Mouse (Mus musculus): ENCODE data around the gene Olfr689. TPM values are rescaled to one million over a fixed set of nuclear protein-coding genes. Genes with fewer than 3 reads are reported as not detected.
"Not testable (repeated sequence)": the region's sequence is repeated elsewhere in the genome, so short reads cannot be mapped to it uniquely, and the experiment has no call there.

Olfr689 gene
- polyA plus RNA-seq, 1 experiment from 2014 or later: not detected

- not testable (repeated sequence) for H3K4me2 ChIP-seq (ENCODE audit: low read depth); H3K36me3 ChIP-seq (ENCODE audit: control insufficient read depth, insufficient read depth, low read length); DNase-seq (ENCODE audit: low spot score); H3K9ac ChIP-seq (ENCODE audit: low read length); H3K4me1 ChIP-seq (ENCODE audit: control insufficient read depth, insufficient read depth, low read length); H3K27me3 ChIP-seq (ENCODE audit: control insufficient read depth, insufficient read depth, low read length); H3K27ac ChIP-seq (ENCODE audit: low read depth, low read length); H3K9me3 ChIP-seq (ENCODE audit: control insufficient read depth, low read length); H3K4me3 ChIP-seq (ENCODE audit: low read depth, low read length)
- WGBS: 97% methylated on average over 1 of the region's 2 CpGs
- peak; percentile 95 for ATAC-seq (ENCODE audit: insufficient read depth, low FRiP score, low TSS enrichment)
Observed at GRCm38 (mm10) chr7:105356487-105356886, 45.5 kb downstream of the Olfr689 start.

- H3K27ac ChIP-seq (ENCODE audit: low read depth, low read length): no peak overlapping the region
Observed at GRCm38 (mm10) chr7:105361713-105362112, 50.7 kb downstream of the Olfr689 start.

GRCm38 (mm10) chr7:105367268-105367667 is 56.3 kb downstream of the Olfr689 start:
- Histone ChIP-seq H3K27ac (ENCODE audit: low read depth, low read length) (no peak overlapping the region), H3K4me1 (ENCODE audit: control insufficient read depth, insufficient read depth, low read length) (no peaks in the 10 kb centered on the region), H3K4me3 (ENCODE audit: low read depth, low read length) (no peak overlapping the region), H3K9me3 (ENCODE audit: control insufficient read depth, low read length) (no peaks in the 10 kb centered on the region), H3K36me3 (ENCODE audit: control insufficient read depth, insufficient read depth, low read length) (no peaks in the 10 kb centered on the region), H3K27me3 (ENCODE audit: control insufficient read depth, insufficient read depth, low read length) (no peaks in the 10 kb centered on the region), H3K9ac (ENCODE audit: low read length) (no peak overlapping the region), H3K4me2 (ENCODE audit: low read depth) (no peak overlapping the region)
- ATAC-seq (ENCODE audit: insufficient read depth, low FRiP score, low TSS enrichment): no peak
- WGBS: 87% methylated on average over 5 of the region's 5 CpGs
- DNase-seq (ENCODE audit: low spot score): no peak

More at GRCm38 (mm10) chr7:105361713-105362112, 50.7 kb downstream of the Olfr689 start:
- H3K36me3 ChIP-seq (ENCODE audit: control insufficient read depth, insufficient read depth, low read length): no peaks in the 10 kb centered on the region
- WGBS: 85% methylated on average over 2 of the region's 2 CpGs
- H3K9me3 ChIP-seq (ENCODE audit: control insufficient read depth, low read length): no peaks in the 10 kb centered on the region
- no peak for DNase-seq (ENCODE audit: low spot score)
- H3K4me3 ChIP-seq (ENCODE audit: low read depth, low read length): no peak overlapping the region
- H3K4me1 ChIP-seq (ENCODE audit: control insufficient read depth, insufficient read depth, low read length): no peaks in the 10 kb centered on the region
- no peak overlapping the region for H3K9ac ChIP-seq (ENCODE audit: low read length)
- H3K27me3 ChIP-seq (ENCODE audit: control insufficient read depth, insufficient read depth, low read length): no peaks in the 10 kb centered on the region
- H3K4me2 ChIP-seq (ENCODE audit: low read depth): no peak overlapping the region
- no peak for ATAC-seq (ENCODE audit: insufficient read depth, low FRiP score, low TSS enrichment)

GRCm38 (mm10) chr7:105367930-105368329 is 57.0 kb downstream of the Olfr689 start, which contains the start of gene Olfr692:
Olfr692 (plus strand) TSS chr7:105368230.
- no peak for ATAC-seq (ENCODE audit: insufficient read depth, low FRiP score, low TSS enrichment)
- Histone ChIP-seq H3K4me3 (ENCODE audit: low read depth, low read length) (no peak within 1 kb of the TSS), H3K9ac (ENCODE audit: low read length) (no peak within 1 kb of the TSS), H3K4me2 (ENCODE audit: low read depth) (no peak within 1 kb of the TSS), H3K27me3 (ENCODE audit: control insufficient read depth, insufficient read depth, low read length) (no peaks in the 10 kb centered on the region), H3K36me3 (ENCODE audit: control insufficient read depth, insufficient read depth, low read length) (no peaks in the 10 kb centered on the region), H3K9me3 (ENCODE audit: control insufficient read depth, low read length) (no peaks in the 10 kb centered on the region), H3K27ac (ENCODE audit: low read depth, low read length) (no peak within 1 kb of the TSS), H3K4me1 (ENCODE audit: control insufficient read depth, insufficient read depth, low read length) (no peaks in the 10 kb centered on the region)
- WGBS: 98% methylated on average over 1 of the region's 1 CpGs
- DNase-seq (ENCODE audit: low spot score): no peak

- no peak overlapping the region for H3K27ac ChIP-seq (ENCODE audit: low read depth, low read length)
- WGBS: 87% methylated on average over 4 of the region's 4 CpGs
- no peak overlapping the region for H3K4me2 ChIP-seq (ENCODE audit: low read depth)
- H3K4me3 ChIP-seq (ENCODE audit: low read depth, low read length): no peak overlapping the region
- H3K9me3 ChIP-seq (ENCODE audit: control insufficient read depth, low read length): no peaks in the 10 kb centered on the region
- no peaks in the 10 kb centered on the region for H3K27me3 ChIP-seq (ENCODE audit: control insufficient read depth, insufficient read depth, low read length)
- H3K4me1 ChIP-seq (ENCODE audit: control insufficient read depth, insufficient read depth, low read length): no peaks in the 10 kb centered on the region
- no peak for DNase-seq (ENCODE audit: low spot score)
- no peak for ATAC-seq (ENCODE audit: insufficient read depth, low FRiP score, low TSS enrichment)
- H3K9ac ChIP-seq (ENCODE audit: low read length): no peak overlapping the region
- no peaks in the 10 kb centered on the region for H3K36me3 ChIP-seq (ENCODE audit: control insufficient read depth, insufficient read depth, low read length)
Observed at GRCm38 (mm10) chr7:105368521-105368920, 57.6 kb downstream of the Olfr689 start.

Other genes starting within 250 kb of the Olfr689 start
- not detected in 2 replicates for gene Olfr678, start 246.7 kb upstream of the Olfr689 start, polyA plus RNA-seq (2014; fragmentation: Nextera tagmentation; extraction: Ambion mirVana)
- not detected in 2 replicates for gene Olfr679, start 230.0 kb upstream of the Olfr689 start, polyA plus RNA-seq (2014; fragmentation: Nextera tagmentation; extraction: Ambion mirVana)
- not detected in 2 replicates for gene Olfr680-ps1, start 218.3 kb upstream of the Olfr689 start, polyA plus RNA-seq (2014; fragmentation: Nextera tagmentation; extraction: Ambion mirVana)
- not detected in 2 replicates for gene Olfr681, start 194.3 kb upstream of the Olfr689 start, polyA plus RNA-seq (2014; fragmentation: Nextera tagmentation; extraction: Ambion mirVana)
- gene Olfr683, start 164.2 kb upstream of the Olfr689 start, polyA plus RNA-seq (2014; fragmentation: Nextera tagmentation; extraction: Ambion mirVana): not detected in 2 replicates
- gene Olfr684, start 147.5 kb upstream of the Olfr689 start, polyA plus RNA-seq (2014; fragmentation: Nextera tagmentation; extraction: Ambion mirVana): not detected in 2 replicates
- not detected in 2 replicates for gene Olfr685, start 125.2 kb upstream of the Olfr689 start, polyA plus RNA-seq (2014; fragmentation: Nextera tagmentation; extraction: Ambion mirVana)
- gene Olfr686, start 103.7 kb upstream of the Olfr689 start, polyA plus RNA-seq (2014; fragmentation: Nextera tagmentation; extraction: Ambion mirVana): not detected in 2 replicates
- not detected in 2 replicates for gene Olfr688, start 23.1 kb upstream of the Olfr689 start, polyA plus RNA-seq (2014; fragmentation: Nextera tagmentation; extraction: Ambion mirVana)
- not detected in 2 replicates for gene Olfr690, start 22.9 kb downstream of the Olfr689 start, polyA plus RNA-seq (2014; fragmentation: Nextera tagmentation; extraction: Ambion mirVana)
- not detected in 2 replicates for gene Olfr691, start 31.1 kb downstream of the Olfr689 start, polyA plus RNA-seq (2014; fragmentation: Nextera tagmentation; extraction: Ambion mirVana)
- not detected in 2 replicates for gene Olfr692, start 57.1 kb downstream of the Olfr689 start, polyA plus RNA-seq (2014; fragmentation: Nextera tagmentation; extraction: Ambion mirVana)
- not detected in 2 replicates for gene Gm5901, start 63.9 kb downstream of the Olfr689 start, polyA plus RNA-seq (2014; fragmentation: Nextera tagmentation; extraction: Ambion mirVana)
- 33.0 and 36.1 TPM in 2 replicates for gene Fam160a2, start 88.9 kb downstream of the Olfr689 start, polyA plus RNA-seq (2014; fragmentation: Nextera tagmentation; extraction: Ambion mirVana)
- not detected in 2 replicates for gene Cnga4, start 93.4 kb downstream of the Olfr689 start, polyA plus RNA-seq (2014; fragmentation: Nextera tagmentation; extraction: Ambion mirVana)
- gene Cckbr, start 114.6 kb downstream of the Olfr689 start, polyA plus RNA-seq (2014; fragmentation: Nextera tagmentation; extraction: Ambion mirVana): not detected in 2 replicates
- 22.8 and 23.0 TPM in 2 replicates for gene Cavin3, start 171.1 kb downstream of the Olfr689 start, polyA plus RNA-seq (2014; fragmentation: Nextera tagmentation; extraction: Ambion mirVana)
- gene Smpd1, start 243.2 kb downstream of the Olfr689 start, polyA plus RNA-seq (2014; fragmentation: Nextera tagmentation; extraction: Ambion mirVana): 47.3 and 53.7 TPM in 2 replicates

Measured in neural tube, embryonic 11.5 days (tissue).